7 mouse cellular contexts compared by ENCODE assay signal in the genomic region with DNA sequence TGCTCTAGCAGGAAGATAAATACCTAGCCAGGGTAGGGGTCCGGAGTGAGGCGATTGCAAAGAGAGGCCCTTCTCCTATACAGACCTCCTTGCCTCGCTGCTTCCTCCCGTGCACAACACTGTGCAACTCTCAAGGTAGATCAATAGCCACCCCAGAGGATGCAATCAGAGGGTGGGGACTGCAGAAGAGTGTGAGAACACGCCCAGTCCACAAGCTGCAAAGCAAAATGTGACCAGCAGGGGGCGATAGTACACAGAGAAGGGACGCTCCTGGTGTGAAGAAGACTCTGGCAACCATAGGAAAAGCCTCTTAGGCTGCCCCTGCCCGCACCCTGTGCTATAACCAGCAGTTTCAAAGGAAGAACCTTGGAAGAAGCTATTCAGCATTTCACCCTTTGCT.
DNase-seq lines count a peak whose midpoint lies in the region; ATAC-seq and TF ChIP-seq lines count a peak whose summit lies in the region.

No protein-coding gene starts in this region.

- H3K9me3 ChIP-seq in forebrain, postnatal 0 days (ENCODE audit: low read length), result no peaks in the 10 kb centered on the region
- peaks cover 3% of the 10 kb centered on the region; the same call in 1 of the 2 replicates for H3K9me3 ChIP-seq in hindbrain, embryonic 13.5 days

- no peak overlapping the region for H3K4me3 ChIP-seq in forebrain, postnatal 0 days (ENCODE audit: low read depth, low read length)
- H3K4me3 ChIP-seq in hindbrain, embryonic 13.5 days, result no peak overlapping the region

- peak; percentile 32 to 80 for DNase-seq in adrenal gland, adult (ENCODE audit: inconsistent age in 2 of 2, low spot score in 1 of 2)
- DNase-seq in cerebellum, adult 18-20 months, result peak; percentile 48 to 54
- peak; percentile 64 for DNase-seq in forebrain, postnatal 0 days
- peak; percentile 81 to 95 for DNase-seq in layer of hippocampus, postnatal 25 days (ENCODE audit: extremely low spot score in 1 of 2, low spot score in 1 of 2)
- peak; percentile 34 to 70 for DNase-seq in spleen, postnatal 4 days (ENCODE audit: low spot score in 2 of 2)

- no peaks in the 10 kb centered on the region for H3K27me3 ChIP-seq in forebrain, postnatal 0 days (ENCODE audit: insufficient read depth, low read length)
- H3K27me3 ChIP-seq in hindbrain, embryonic 13.5 days, result no peaks in the 10 kb centered on the region

- WGBS in forebrain, postnatal 0 days, result 41% methylated on average over 8 of the region's 8 CpGs
- 30% methylated on average over 8 of the region's 8 CpGs for WGBS in hindbrain, embryonic 13.5 days

- H3K36me3 ChIP-seq in forebrain, postnatal 0 days (ENCODE audit: insufficient read depth), result no peaks in the 10 kb centered on the region
- no peaks in the 10 kb centered on the region for H3K36me3 ChIP-seq in hindbrain, embryonic 13.5 days

- TF ChIP-seq CTCF in forebrain, postnatal 0 days (IDR thresholded peaks at IDR 0.05; ENCODE audit: low read depth), result peak; percentile 78

- H3K9ac ChIP-seq in forebrain, postnatal 0 days, result no peak overlapping the region
- no peak overlapping the region for H3K9ac ChIP-seq in hindbrain, embryonic 13.5 days

- peak; percentile 58; the same call in 1 of the 2 replicates for ATAC-seq in forebrain, postnatal 0 days
- ATAC-seq in hindbrain, embryonic 13.5 days (ENCODE audit: low FRiP score), result peak; percentile 59; the same call in 1 of the 2 replicates
- peak; percentile 71 for ATAC-seq in megakaryocyte progenitor cell, adult 5-6 weeks (replicated peaks; ENCODE audit: poor library complexity)

- H3K27ac ChIP-seq in forebrain, postnatal 0 days (ENCODE audit: low read depth, low read length), result no peak overlapping the region
- no peak overlapping the region for H3K27ac ChIP-seq in hindbrain, embryonic 13.5 days

- H3K4me1 ChIP-seq in forebrain, postnatal 0 days (ENCODE audit: insufficient read depth), result no peaks in the 10 kb centered on the region
- H3K4me1 ChIP-seq in hindbrain, embryonic 13.5 days (replicated peaks), result no peaks in the 10 kb centered on the region

- no peak overlapping the region for H3K4me2 ChIP-seq in forebrain, postnatal 0 days (ENCODE audit: low read depth)
- no peak overlapping the region for H3K4me2 ChIP-seq in hindbrain, embryonic 13.5 days
